Mouse (Mus musculus): ENCODE data around the gene Ap1m1.

The Ap1m1 gene

GRCm38 (mm10) chr8:72257902-72258238 lies 18.1 kb downstream of the Ap1m1 start:
- no peak for DNase-seq (ENCODE audit: low read depth)

- no peak for DNase-seq (ENCODE audit: low read depth)
These were observed 20.0 kb downstream of the Ap1m1 start for GRCm38 (mm10) chr8:72259862-72260261.

- no peak for DNase-seq (ENCODE audit: low read depth)
These were observed 20.8 kb downstream of the Ap1m1 start for GRCm38 (mm10) chr8:72260585-72260984.

GRCm38 (mm10) chr8:72261019-72261418 lies 21.2 kb downstream of the Ap1m1 start:
- DNase-seq (ENCODE audit: low read depth): peak; percentile 85

GRCm38 (mm10) chr8:72261431-72261830 lies 21.6 kb downstream of the Ap1m1 start:
- DNase-seq (ENCODE audit: low read depth): no peak

- peak; percentile 53 for DNase-seq (ENCODE audit: low read depth)
These were observed 22.1 kb downstream of the Ap1m1 start for GRCm38 (mm10) chr8:72261872-72262271.

GRCm38 (mm10) chr8:72262756-72263155 lies 22.9 kb downstream of the Ap1m1 start:
- DNase-seq (ENCODE audit: low read depth): no peak

GRCm38 (mm10) chr8:72263451-72263850 lies 23.6 kb downstream of the Ap1m1 start:
- no peak for DNase-seq (ENCODE audit: low read depth)

- peak; percentile 43 for DNase-seq (ENCODE audit: low read depth)
These were observed 25.5 kb downstream of the Ap1m1 start for GRCm38 (mm10) chr8:72265342-72265741.

GRCm38 (mm10) chr8:72266671-72267070 lies 26.9 kb downstream of the Ap1m1 start:
- no peak for DNase-seq (ENCODE audit: low read depth)

GRCm38 (mm10) chr8:72267106-72267505 lies 27.3 kb downstream of the Ap1m1 start:
- no peak for DNase-seq (ENCODE audit: low read depth)

GRCm38 (mm10) chr8:72268356-72268755 lies 28.5 kb downstream of the Ap1m1 start:
- DNase-seq (ENCODE audit: low read depth): peak; percentile 100

- DNase-seq (ENCODE audit: low read depth): no peak
These were observed 30.8 kb downstream of the Ap1m1 start for GRCm38 (mm10) chr8:72270606-72271005.

- no peak for DNase-seq (ENCODE audit: low read depth)
These were observed 31.3 kb downstream of the Ap1m1 start for GRCm38 (mm10) chr8:72271051-72271660.

GRCm38 (mm10) chr8:72271691-72272090 lies 31.9 kb downstream of the Ap1m1 start:
- DNase-seq (ENCODE audit: low read depth): no peak

- DNase-seq (ENCODE audit: low read depth): peak; percentile 88
These were observed 32.5 kb downstream of the Ap1m1 start for GRCm38 (mm10) chr8:72272361-72272760.

- no peak for DNase-seq (ENCODE audit: low read depth)
These were observed 33.4 kb downstream of the Ap1m1 start for GRCm38 (mm10) chr8:72273111-72273770.

- DNase-seq (ENCODE audit: low read depth): no peak
These were observed 34.0 kb downstream of the Ap1m1 start for GRCm38 (mm10) chr8:72273807-72274206.

GRCm38 (mm10) chr8:72277244-72277643 lies 37.4 kb downstream of the Ap1m1 start:
- peak; percentile 95 for DNase-seq (ENCODE audit: low read depth)

GRCm38 (mm10) chr8:72279151-72279550 lies 39.3 kb downstream of the Ap1m1 start:
- DNase-seq (ENCODE audit: low read depth): no peak

GRCm38 (mm10) chr8:72281634-72282033 lies 41.8 kb downstream of the Ap1m1 start:
- DNase-seq (ENCODE audit: low read depth): peak; percentile 92

GRCm38 (mm10) chr8:72285285-72285684 lies 45.5 kb downstream of the Ap1m1 start:
- DNase-seq (ENCODE audit: low read depth): no peak

GRCm38 (mm10) chr8:72289051-72289450 lies 49.2 kb downstream of the Ap1m1 start:
- no peak for DNase-seq (ENCODE audit: low read depth)

- no peak for DNase-seq (ENCODE audit: low read depth)
These were observed 51.3 kb downstream of the Ap1m1 start for GRCm38 (mm10) chr8:72291104-72291503.
